Mouse (Mus musculus): ENCODE results near the gene Pros1. TPM values are rescaled to one million over a fixed set of nuclear protein-coding genes. Genes with fewer than 3 reads are reported as not detected.

Pros1 gene
- polyA plus RNA-seq, 2 experiments: 4.7 to 11.7 TPM

DNA sequence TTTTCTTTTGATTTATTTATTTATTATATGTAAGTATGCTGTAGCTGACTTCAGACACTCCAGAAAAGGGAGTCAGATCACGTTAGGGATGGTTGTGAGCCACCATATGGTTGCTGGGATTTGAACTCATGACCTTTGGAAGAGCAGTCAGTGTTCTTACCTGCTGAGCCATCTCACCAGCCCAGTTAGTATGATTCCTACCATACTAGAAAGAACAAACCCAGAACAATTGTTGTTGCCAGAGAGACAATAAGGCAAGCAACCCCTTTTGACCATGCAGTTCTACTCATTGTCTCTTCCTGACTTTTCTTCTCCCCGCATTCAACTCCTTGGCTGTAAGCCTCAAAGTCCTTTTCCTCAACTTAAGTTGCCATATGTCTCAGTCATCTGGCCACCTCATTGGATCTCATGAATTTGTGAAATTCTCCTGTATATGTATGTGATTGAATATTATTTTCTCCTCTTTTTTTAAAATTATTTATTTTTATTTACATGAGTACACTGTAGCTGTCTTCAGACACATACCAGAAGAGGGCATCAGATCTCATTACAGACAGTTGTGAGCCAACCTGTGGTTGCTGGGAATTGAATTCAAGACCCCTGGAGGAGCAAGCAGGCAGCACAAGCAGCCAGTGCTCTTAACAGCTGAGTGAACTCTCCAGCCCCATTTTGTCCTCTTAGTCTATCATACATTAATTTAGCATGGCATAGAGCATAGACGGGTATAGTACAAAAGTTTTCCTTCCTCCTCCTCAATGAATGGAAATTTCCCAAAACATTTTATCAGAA lies 1.4 kb upstream of the Pros1 start:
- Histone ChIP-seq H3K27me3 (ENCODE audit: control insufficient read depth, insufficient read depth, low read length) (no peaks in the 10 kb centered on the region), H3K4me1 (replicated peaks; ENCODE audit: control insufficient read depth in 2 of 2, insufficient read depth in 2 of 2, low read length in 1 of 2) (peaks cover 0 to 18% of the 10 kb centered on the region in 2 experiments; a peak in 2 of 4 replicates), H3K4me3 (ENCODE audit: insufficient read depth in 1 of 2, low read depth in 2 of 2, low read length in 2 of 2) (no peak overlapping the region), H3K9ac (replicated peaks) (no peak overlapping the region), H3K27ac (no peak overlapping the region), H3K4me2 (ENCODE audit: low read depth) (no peak overlapping the region), H3K9me3 (ENCODE audit: control insufficient read depth, low read length) (no peaks in the 10 kb centered on the region), H3K36me3 (replicated peaks; ENCODE audit: control insufficient read depth, insufficient read depth, low read depth) (no peaks in the 10 kb centered on the region)
- no peak for DNase-seq (ENCODE audit: low read depth in 3 of 3, low spot score in 3 of 3)
- TF ChIP-seq CTCF (IDR thresholded peaks at IDR 0.05; ENCODE audit: low read depth): 0 out of 2 replicates have a peak, but pooled peaks have one; percentile 9
- TF ChIP-seq EP300 (IDR thresholded peaks at IDR 0.05; ENCODE audit: low read depth): no peak
- WGBS (ENCODE audit: insufficient replicate concordance): 59% methylated on average over 3 of the region's 3 CpGs
- ATAC-seq (ENCODE audit: insufficient read depth): no peak

DNA sequence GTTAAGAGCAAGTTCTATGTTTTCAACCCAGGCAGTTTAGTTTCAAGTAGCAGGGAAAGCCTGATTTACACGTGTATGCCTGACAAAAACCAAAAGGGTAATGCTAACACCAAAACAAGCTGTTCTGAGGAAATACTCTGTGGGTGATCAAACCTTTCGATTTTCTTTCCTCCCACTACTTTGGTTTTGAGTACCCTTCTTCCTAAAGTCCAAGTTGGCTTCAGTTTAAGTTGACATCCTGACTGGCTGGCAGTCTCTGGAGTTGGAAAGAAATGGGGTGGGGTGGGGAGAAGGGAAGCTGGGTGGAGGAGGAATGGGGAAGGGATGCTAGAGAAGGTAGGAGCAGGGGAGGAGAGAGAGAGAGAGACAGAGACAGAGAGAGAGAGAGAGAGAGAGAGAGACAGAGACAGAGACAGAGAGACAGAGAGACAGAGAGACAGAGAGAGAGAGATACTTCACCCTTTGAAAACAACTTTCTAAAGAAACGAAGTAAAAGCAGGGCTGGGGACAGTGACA lies 438 bp upstream of the Pros1 start:
- H3K9me3 ChIP-seq (ENCODE audit: control insufficient read depth, low read length): no peaks in the 10 kb centered on the region
- DNase-seq (ENCODE audit: low read depth in 3 of 3, low spot score in 3 of 3) (no peak), ATAC-seq (ENCODE audit: insufficient read depth) (peak; percentile 38)
- H3K4me1 ChIP-seq (replicated peaks; ENCODE audit: control insufficient read depth in 2 of 2, insufficient read depth in 2 of 2, low read length in 1 of 2): peaks cover 0 to 18% of the 10 kb centered on the region in 2 experiments; a peak in 2 of 4 replicates
- peak overlapping the region; percentile 69 for H3K9ac ChIP-seq (replicated peaks)
- TF ChIP-seq EP300 (IDR thresholded peaks at IDR 0.05; ENCODE audit: low read depth) (no peak), CTCF (IDR thresholded peaks at IDR 0.05; ENCODE audit: low read depth) (no peak)
- H3K27me3 ChIP-seq (ENCODE audit: control insufficient read depth, insufficient read depth, low read length): no peaks in the 10 kb centered on the region
- no peaks in the 10 kb centered on the region for H3K36me3 ChIP-seq (replicated peaks; ENCODE audit: control insufficient read depth, insufficient read depth, low read depth)
- peak overlapping the region; percentile 78 for H3K4me2 ChIP-seq (ENCODE audit: low read depth)
- peak overlapping the region in 1 of 2 experiments; percentile 62; a peak in 2 of 4 replicates for H3K4me3 ChIP-seq (ENCODE audit: insufficient read depth in 1 of 2, low read depth in 2 of 2, low read length in 2 of 2)
- no peak overlapping the region for H3K27ac ChIP-seq
- 16% methylated on average over 3 of the region's 3 CpGs for WGBS (ENCODE audit: insufficient replicate concordance)

- peak overlapping the region; percentile 78 for H3K4me2 ChIP-seq (ENCODE audit: low read depth)
These were observed 1.3 kb downstream of the Pros1 start for GRCm38 (mm10) chr16:62855385-62855784.

DNA sequence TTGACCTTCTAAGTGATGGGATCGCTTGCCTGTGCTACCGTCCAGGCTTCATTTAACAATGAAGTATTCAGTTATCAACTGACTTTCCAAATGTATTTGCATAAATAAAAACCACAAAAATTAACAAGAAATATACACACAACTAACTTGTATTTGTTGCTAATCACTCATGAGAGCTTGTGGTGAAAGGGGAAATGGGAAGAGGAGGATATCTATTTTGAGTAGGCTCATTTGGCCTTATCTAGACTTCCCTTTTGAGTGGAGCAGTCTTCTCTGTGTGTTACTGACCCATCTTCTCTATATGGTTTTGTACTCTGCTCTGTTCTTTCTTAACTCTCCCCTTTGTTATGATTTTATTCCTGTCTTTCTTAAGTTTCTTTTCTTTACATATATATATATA lies 2.2 kb downstream of the Pros1 start:
- H3K4me2 ChIP-seq (ENCODE audit: low read depth): no peak overlapping the region
- H3K36me3 ChIP-seq (replicated peaks; ENCODE audit: control insufficient read depth, insufficient read depth, low read depth): no peaks in the 10 kb centered on the region
- ATAC-seq (ENCODE audit: insufficient read depth) (no peak), DNase-seq (ENCODE audit: low read depth in 3 of 3, low spot score in 3 of 3) (no peak)
- no peak overlapping the region for H3K9ac ChIP-seq (replicated peaks)
- 51% methylated on average over 2 of the region's 2 CpGs for WGBS (ENCODE audit: insufficient replicate concordance)
- H3K27ac ChIP-seq: no peak overlapping the region
- TF ChIP-seq CTCF (IDR thresholded peaks at IDR 0.05; ENCODE audit: low read depth): no peak
- no peak for TF ChIP-seq EP300 (IDR thresholded peaks at IDR 0.05; ENCODE audit: low read depth)
- no peaks in the 10 kb centered on the region for H3K27me3 ChIP-seq (ENCODE audit: control insufficient read depth, insufficient read depth, low read length)
- H3K4me3 ChIP-seq (ENCODE audit: insufficient read depth in 1 of 2, low read depth in 2 of 2, low read length in 2 of 2): no peak overlapping the region
- peaks cover 0 to 18% of the 10 kb centered on the region in 2 experiments; a peak in 2 of 4 replicates for H3K4me1 ChIP-seq (replicated peaks; ENCODE audit: control insufficient read depth in 2 of 2, insufficient read depth in 2 of 2, low read length in 1 of 2)
- no peaks in the 10 kb centered on the region for H3K9me3 ChIP-seq (ENCODE audit: control insufficient read depth, low read length)

More at GRCm38 (mm10) chr16:62855385-62855784, 1.3 kb downstream of the Pros1 start:
- peaks cover 0 to 18% of the 10 kb centered on the region in 2 experiments; a peak in 2 of 4 replicates for H3K4me1 ChIP-seq (replicated peaks; ENCODE audit: control insufficient read depth in 2 of 2, insufficient read depth in 2 of 2, low read length in 1 of 2)
- no peaks in the 10 kb centered on the region for H3K27me3 ChIP-seq (ENCODE audit: control insufficient read depth, insufficient read depth, low read length)
- no peaks in the 10 kb centered on the region for H3K36me3 ChIP-seq (replicated peaks; ENCODE audit: control insufficient read depth, insufficient read depth, low read depth)
- ATAC-seq (ENCODE audit: insufficient read depth) (no peak), DNase-seq (ENCODE audit: low read depth in 3 of 3, low spot score in 3 of 3) (no peak)
- TF ChIP-seq CTCF (IDR thresholded peaks at IDR 0.05; ENCODE audit: low read depth) (no peak), EP300 (IDR thresholded peaks at IDR 0.05; ENCODE audit: low read depth) (no peak)
- no peak overlapping the region for H3K4me3 ChIP-seq (ENCODE audit: insufficient read depth in 1 of 2, low read depth in 2 of 2, low read length in 2 of 2)
- no peak overlapping the region for H3K9ac ChIP-seq (replicated peaks)
- no peaks in the 10 kb centered on the region for H3K9me3 ChIP-seq (ENCODE audit: control insufficient read depth, low read length)
- H3K27ac ChIP-seq: no peak overlapping the region
- 54% methylated on average over 6 of the region's 6 CpGs for WGBS (ENCODE audit: insufficient replicate concordance)

DNA sequence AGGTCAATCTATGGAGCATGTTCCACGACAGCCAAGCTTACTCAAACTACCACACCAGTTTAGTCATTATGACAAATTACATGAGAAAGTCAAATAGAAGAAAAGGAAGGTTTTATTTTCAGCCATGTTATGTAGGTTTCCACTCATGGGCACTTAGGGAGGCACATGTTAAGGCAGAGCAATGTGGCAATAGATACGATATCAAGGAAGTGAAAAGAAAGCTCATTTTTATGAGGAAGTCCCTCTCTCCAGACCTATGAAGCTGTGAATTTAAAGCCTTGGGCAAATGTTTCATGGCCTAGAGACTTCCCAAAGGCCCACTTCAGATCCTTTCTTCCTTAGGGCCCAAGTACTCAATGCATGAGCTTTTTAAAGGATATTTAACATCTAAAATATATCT lies 3.4 kb downstream of the Pros1 start:
- Histone ChIP-seq H3K9ac (replicated peaks) (no peak overlapping the region), H3K36me3 (replicated peaks; ENCODE audit: control insufficient read depth, insufficient read depth, low read depth) (no peaks in the 10 kb centered on the region), H3K27ac (no peak overlapping the region), H3K4me1 (replicated peaks; ENCODE audit: control insufficient read depth in 2 of 2, insufficient read depth in 2 of 2, low read length in 1 of 2) (peaks cover 0 to 18% of the 10 kb centered on the region in 2 experiments; a peak in 2 of 4 replicates), H3K9me3 (ENCODE audit: control insufficient read depth, low read length) (no peaks in the 10 kb centered on the region), H3K4me2 (ENCODE audit: low read depth) (no peak overlapping the region), H3K4me3 (ENCODE audit: insufficient read depth in 1 of 2, low read depth in 2 of 2, low read length in 2 of 2) (no peak overlapping the region), H3K27me3 (ENCODE audit: control insufficient read depth, insufficient read depth, low read length) (no peaks in the 10 kb centered on the region)
- no peak for DNase-seq (ENCODE audit: low read depth in 3 of 3, low spot score in 3 of 3)
- 56% methylated on average over 2 of the region's 2 CpGs for WGBS (ENCODE audit: insufficient replicate concordance)
- TF ChIP-seq EP300 (IDR thresholded peaks at IDR 0.05; ENCODE audit: low read depth): no peak
- ATAC-seq (ENCODE audit: insufficient read depth): no peak
